Mouse (Mus musculus): ENCODE measurements at regions not wholly inside any gene's neighbourhood (a gene's known extent, or its start where the extent isn't known, plus 50 kb on each side); places are given as distances from the start of the nearest gene placed in this dataset.
"Not testable (repeated sequence)": the region's sequence is repeated elsewhere in the genome, so short reads cannot be mapped to it uniquely, and the experiment has no call there.

DNA sequence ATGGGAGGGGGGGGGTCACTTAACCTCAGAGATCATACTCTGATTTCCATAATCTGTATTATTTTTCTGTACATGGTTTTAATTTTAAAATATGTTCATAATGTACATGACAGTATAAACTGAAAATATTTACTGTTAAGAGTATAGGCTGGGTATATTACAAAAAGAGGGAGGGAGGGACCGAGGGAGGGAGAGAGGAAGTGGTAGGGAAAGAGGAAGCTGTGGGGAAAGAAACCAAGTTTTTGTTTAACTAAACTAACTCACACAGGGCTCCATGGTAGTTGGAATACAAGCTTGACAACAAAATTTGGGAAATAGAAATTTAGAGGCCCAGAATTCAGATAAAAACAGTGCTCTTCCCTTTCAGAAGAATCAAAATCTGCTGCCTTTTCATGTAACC is 131.7 kb downstream of the Teddm3 start:
- TF ChIP-seq CTCF (conservative IDR thresholded peaks at IDR 0.05 in 1 of 2, IDR thresholded peaks at IDR 0.05 in 1 of 2; ENCODE audit: low read depth in 2 of 2, low read length in 2 of 2); POLR2A (IDR thresholded peaks at IDR 0.05; ENCODE audit: low read depth, low read length); NRF1 (IDR thresholded peaks at IDR 0.05; ENCODE audit: low read depth, low read length); GABPA (IDR thresholded peaks at IDR 0.05; ENCODE audit: insufficient replicate concordance, low read depth, low read length); USF1 (IDR thresholded peaks at IDR 0.05; ENCODE audit: low read depth, low read length); EP300 (IDR thresholded peaks at IDR 0.05; ENCODE audit: low read length): not testable (repeated sequence)

Measured in CH12.LX (cell line).